Mouse (Mus musculus): ENCODE data around the gene Hdgfl2. TPM values are rescaled to one million over a fixed set of nuclear protein-coding genes. Genes with fewer than 3 reads are reported as not detected.
A peak's percentile ranks its signal among the peaks of the same experiment; 100 is the strongest.

Gene Hdgfl2
- 124 and 136 TPM in 2 replicates for polyA plus RNA-seq (2014; fragmentation: Nextera tagmentation; extraction: Ambion mirVana)

DNA sequence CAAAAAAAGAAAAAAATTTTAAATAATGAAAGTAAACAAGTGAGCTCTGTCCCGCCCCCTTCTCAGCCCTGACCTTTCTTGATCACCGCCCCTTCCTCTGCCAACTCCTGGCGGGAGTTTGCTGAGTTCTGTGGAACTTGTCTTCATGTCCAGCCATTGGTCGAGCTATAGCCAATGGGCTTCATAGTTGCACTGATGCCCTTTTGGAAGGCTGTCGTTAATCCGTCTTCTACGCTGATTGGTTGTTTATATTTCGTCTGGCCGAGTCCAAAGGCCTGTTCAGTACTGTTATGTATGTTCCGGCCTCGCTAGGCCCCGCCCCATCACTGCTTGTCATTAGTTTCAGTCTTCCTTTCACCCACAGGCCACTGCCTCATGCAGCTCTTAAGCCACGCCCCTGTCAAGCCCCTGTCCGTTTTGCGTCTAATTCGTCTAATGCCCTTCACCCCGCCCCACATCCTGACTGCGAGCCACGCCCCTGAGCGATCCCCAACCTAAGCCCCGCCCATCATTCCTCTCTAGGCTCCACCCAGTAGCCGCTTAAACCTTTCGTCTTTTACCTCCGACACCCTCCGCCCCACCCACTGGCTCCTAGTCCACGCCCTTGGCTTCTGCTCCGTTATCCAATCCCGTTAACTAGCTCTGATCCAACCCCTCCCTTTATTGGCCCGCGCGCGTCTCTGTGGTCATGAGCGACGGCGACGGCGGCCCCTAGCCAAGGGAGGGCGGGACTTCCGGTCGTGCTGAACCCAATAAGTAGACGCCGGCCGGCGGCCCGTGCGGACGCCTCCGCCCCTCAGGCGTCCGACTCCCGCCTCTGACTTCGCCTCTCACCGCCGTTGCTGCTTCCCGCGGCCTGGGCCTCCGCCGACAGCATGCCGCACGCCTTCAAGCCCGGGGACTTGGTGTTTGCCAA is at the start of gene Hdgfl2:
Gene Hdgfl2, plus strand, starts transcription at position 755 of the 916 bp plus-strand sequence.
- DNase-seq (ENCODE audit: low spot score) (peak; percentile 99), ATAC-seq (ENCODE audit: insufficient read depth, low FRiP score, low TSS enrichment) (peak; percentile 91)
- Histone ChIP-seq H3K4me1 (ENCODE audit: control insufficient read depth, insufficient read depth, low read length) (peaks cover 13% of the 10 kb centered on the region), H3K36me3 (ENCODE audit: control insufficient read depth, insufficient read depth, low read length) (0 out of 2 replicates have a peak, but pooled peaks cover 2% of the 10 kb centered on the region), H3K4me2 (ENCODE audit: low read depth) (peak within 1 kb of the TSS; percentile 99), H3K27ac (ENCODE audit: low read depth, low read length) (peak within 1 kb of the TSS; percentile 58; the same call in 1 of the 2 replicates), H3K9me3 (ENCODE audit: control insufficient read depth, low read length) (no peaks in the 10 kb centered on the region), H3K4me3 (ENCODE audit: low read depth, low read length) (peak within 1 kb of the TSS; percentile 94), H3K27me3 (ENCODE audit: control insufficient read depth, insufficient read depth, low read length) (no peaks in the 10 kb centered on the region), H3K9ac (ENCODE audit: low read length) (peak within 1 kb of the TSS; percentile 77)
- under 1% methylated on average over 61 of the region's 61 CpGs for WGBS

DNA sequence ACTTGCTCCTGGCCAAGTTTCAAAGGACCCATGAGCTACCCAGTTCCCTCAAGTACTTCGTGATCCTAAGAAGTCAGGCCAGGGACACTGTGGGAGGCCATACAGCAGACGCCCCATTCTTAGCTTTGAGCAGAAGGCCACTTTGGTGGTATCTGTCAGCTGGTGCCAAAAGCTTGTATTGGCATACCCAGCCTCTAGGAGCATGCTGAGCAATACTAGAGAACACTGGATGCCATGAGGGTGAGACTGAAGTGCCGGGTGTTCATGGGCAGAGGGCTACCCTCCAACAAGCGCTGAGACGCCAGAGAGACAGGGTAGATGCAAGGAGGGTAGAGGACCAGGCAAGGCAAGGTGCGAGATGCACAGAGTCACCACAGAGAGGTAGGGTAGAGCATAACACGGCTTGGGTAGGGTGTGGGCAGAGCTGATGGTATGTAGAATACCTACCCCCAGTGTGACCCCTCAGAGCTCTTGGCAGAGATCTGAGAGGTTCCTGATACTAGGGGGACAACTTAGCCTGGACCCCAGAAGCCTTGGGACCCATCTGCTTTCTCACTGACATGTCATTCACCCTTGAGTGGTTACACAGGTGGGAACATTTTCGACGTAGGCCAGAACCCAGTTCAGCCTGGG is 49.1 kb upstream of the Hdgfl2 start:
- ATAC-seq (ENCODE audit: insufficient read depth, low FRiP score, low TSS enrichment) = no peak
- Histone ChIP-seq H3K4me2 (ENCODE audit: low read depth) (no peak overlapping the region), H3K9ac (ENCODE audit: low read length) (no peak overlapping the region; the same call in 1 of the 2 replicates), H3K9me3 (ENCODE audit: control insufficient read depth, low read length) (no peaks in the 10 kb centered on the region), H3K27ac (ENCODE audit: low read depth, low read length) (no peak overlapping the region), H3K4me3 (ENCODE audit: low read depth, low read length) (no peak overlapping the region), H3K36me3 (ENCODE audit: control insufficient read depth, insufficient read depth, low read length) (peaks cover 2% of the 10 kb centered on the region), H3K4me1 (ENCODE audit: control insufficient read depth, insufficient read depth, low read length) (peaks cover 8% of the 10 kb centered on the region; the same call in 1 of the 2 replicates), H3K27me3 (ENCODE audit: control insufficient read depth, insufficient read depth, low read length) (no peaks in the 10 kb centered on the region)
- DNase-seq (ENCODE audit: low spot score) = no peak
- WGBS = 93% methylated on average over 9 of the region's 9 CpGs

- WGBS = 69% methylated on average over 5 of the region's 5 CpGs
- Histone ChIP-seq H3K27ac (ENCODE audit: low read depth, low read length) (no peak overlapping the region), H3K4me2 (ENCODE audit: low read depth) (no peak overlapping the region), H3K36me3 (ENCODE audit: control insufficient read depth, insufficient read depth, low read length) (peaks cover 2% of the 10 kb centered on the region; the same call in 1 of the 2 replicates), H3K4me1 (ENCODE audit: control insufficient read depth, insufficient read depth, low read length) (peaks cover 10% of the 10 kb centered on the region; the same call in 1 of the 2 replicates), H3K27me3 (ENCODE audit: control insufficient read depth, insufficient read depth, low read length) (no peaks in the 10 kb centered on the region), H3K9me3 (ENCODE audit: control insufficient read depth, low read length) (no peaks in the 10 kb centered on the region), H3K9ac (ENCODE audit: low read length) (peak overlapping the region; percentile 26; the same call in 1 of the 2 replicates), H3K4me3 (ENCODE audit: low read depth, low read length) (no peak overlapping the region)
- no peak for ATAC-seq (ENCODE audit: insufficient read depth, low FRiP score, low TSS enrichment)
- no peak for DNase-seq (ENCODE audit: low spot score)
These were observed 48.5 kb upstream of the Hdgfl2 start for GRCm38 (mm10) chr17:56030919-56031318.

DNA sequence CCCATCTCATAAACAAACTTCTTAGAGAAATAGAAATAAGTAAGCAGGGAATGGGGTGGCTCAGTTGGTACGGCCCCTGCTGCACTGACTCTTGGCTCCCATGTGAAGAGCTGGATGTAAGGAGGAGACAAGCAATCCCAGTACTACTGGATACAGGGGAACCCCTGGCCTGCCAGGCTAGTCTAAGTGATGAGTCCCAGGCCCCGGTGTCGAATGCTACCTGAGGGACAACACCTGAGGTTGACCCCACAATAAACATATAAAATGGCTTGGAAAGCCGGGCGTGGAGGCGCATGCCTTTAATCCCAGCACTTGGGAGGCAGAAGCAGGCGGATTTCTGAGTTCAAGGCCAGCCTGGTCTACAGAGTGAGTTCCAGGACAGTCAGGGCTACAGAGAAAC is 48.0 kb upstream of the Hdgfl2 start:
- Histone ChIP-seq H3K9me3 (ENCODE audit: control insufficient read depth, low read length) (no peaks in the 10 kb centered on the region), H3K27me3 (ENCODE audit: control insufficient read depth, insufficient read depth, low read length) (no peaks in the 10 kb centered on the region), H3K27ac (ENCODE audit: low read depth, low read length) (no peak overlapping the region), H3K36me3 (ENCODE audit: control insufficient read depth, insufficient read depth, low read length) (peaks cover 2% of the 10 kb centered on the region; the same call in 1 of the 2 replicates), H3K4me3 (ENCODE audit: low read depth, low read length) (no peak overlapping the region), H3K4me1 (ENCODE audit: control insufficient read depth, insufficient read depth, low read length) (peaks cover 10% of the 10 kb centered on the region; the same call in 1 of the 2 replicates), H3K4me2 (ENCODE audit: low read depth) (no peak overlapping the region), H3K9ac (ENCODE audit: low read length) (no peak overlapping the region)
- DNase-seq (ENCODE audit: low spot score) (no peak), ATAC-seq (ENCODE audit: insufficient read depth, low FRiP score, low TSS enrichment) (no peak)
- WGBS = 100% methylated on average over 7 of the region's 7 CpGs

GRCm38 (mm10) chr17:56032127-56032733 is 47.2 kb upstream of the Hdgfl2 start:
- ATAC-seq (ENCODE audit: insufficient read depth, low FRiP score, low TSS enrichment) = no peak
- Histone ChIP-seq H3K27me3 (ENCODE audit: control insufficient read depth, insufficient read depth, low read length) (no peaks in the 10 kb centered on the region), H3K4me1 (ENCODE audit: control insufficient read depth, insufficient read depth, low read length) (peaks cover 10% of the 10 kb centered on the region; the same call in 1 of the 2 replicates), H3K36me3 (ENCODE audit: control insufficient read depth, insufficient read depth, low read length) (peaks cover 2% of the 10 kb centered on the region; the same call in 1 of the 2 replicates), H3K4me3 (ENCODE audit: low read depth, low read length) (no peak overlapping the region), H3K9ac (ENCODE audit: low read length) (no peak overlapping the region), H3K4me2 (ENCODE audit: low read depth) (no peak overlapping the region), H3K9me3 (ENCODE audit: control insufficient read depth, low read length) (no peaks in the 10 kb centered on the region), H3K27ac (ENCODE audit: low read depth, low read length) (0 out of 2 replicates have a peak overlapping the region, but pooled peaks have one; percentile 4)
- DNase-seq (ENCODE audit: low spot score) = no peak
- WGBS = 81% methylated on average over 6 of the region's 6 CpGs

DNA sequence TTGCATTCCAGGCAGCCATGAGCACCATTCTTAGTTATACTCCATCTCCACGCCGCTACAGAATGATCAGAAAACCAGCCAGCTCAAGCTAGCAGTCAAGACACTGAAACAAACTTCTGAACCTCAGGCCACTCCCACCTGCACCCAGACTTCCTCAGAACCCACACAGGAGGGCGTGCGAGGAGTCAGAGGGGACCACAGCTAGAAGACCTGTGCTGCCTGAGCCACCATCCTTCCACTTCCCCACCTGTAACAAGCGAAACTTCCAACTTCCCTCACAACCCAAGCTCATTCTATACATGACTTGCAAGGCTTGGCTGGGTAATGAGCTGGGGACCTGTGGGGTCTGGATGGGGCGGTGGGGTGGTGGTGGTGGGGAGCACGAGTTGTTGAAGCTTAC is 46.6 kb upstream of the Hdgfl2 start:
- Histone ChIP-seq H3K4me1 (ENCODE audit: control insufficient read depth, insufficient read depth, low read length) (peaks cover 8% of the 10 kb centered on the region; the same call in 1 of the 2 replicates), H3K9me3 (ENCODE audit: control insufficient read depth, low read length) (no peaks in the 10 kb centered on the region), H3K27ac (ENCODE audit: low read depth, low read length) (no peak overlapping the region), H3K9ac (ENCODE audit: low read length) (no peak overlapping the region), H3K4me2 (ENCODE audit: low read depth) (no peak overlapping the region), H3K4me3 (ENCODE audit: low read depth, low read length) (no peak overlapping the region), H3K27me3 (ENCODE audit: control insufficient read depth, insufficient read depth, low read length) (no peaks in the 10 kb centered on the region), H3K36me3 (ENCODE audit: control insufficient read depth, insufficient read depth, low read length) (peaks cover 2% of the 10 kb centered on the region; the same call in 1 of the 2 replicates)
- DNase-seq (ENCODE audit: low spot score) = no peak
- no peak for ATAC-seq (ENCODE audit: insufficient read depth, low FRiP score, low TSS enrichment)
- 89% methylated on average over 7 of the region's 7 CpGs for WGBS

- H3K9me3 ChIP-seq (ENCODE audit: control insufficient read depth, low read length) = no peaks in the 10 kb centered on the region
- no peak overlapping the region for H3K9ac ChIP-seq (ENCODE audit: low read length)
- no peak overlapping the region for H3K4me3 ChIP-seq (ENCODE audit: low read depth, low read length)
- H3K27me3 ChIP-seq (ENCODE audit: control insufficient read depth, insufficient read depth, low read length) = no peaks in the 10 kb centered on the region
- no peak overlapping the region for H3K4me2 ChIP-seq (ENCODE audit: low read depth)
- WGBS = 93% methylated on average over 7 of the region's 7 CpGs
- H3K27ac ChIP-seq (ENCODE audit: low read depth, low read length) = no peak overlapping the region
- peaks cover 2% of the 10 kb centered on the region; the same call in 1 of the 2 replicates for H3K36me3 ChIP-seq (ENCODE audit: control insufficient read depth, insufficient read depth, low read length)
- ATAC-seq (ENCODE audit: insufficient read depth, low FRiP score, low TSS enrichment) = no peak
- no peak for DNase-seq (ENCODE audit: low spot score)
- peaks cover 8% of the 10 kb centered on the region; the same call in 1 of the 2 replicates for H3K4me1 ChIP-seq (ENCODE audit: control insufficient read depth, insufficient read depth, low read length)
These were observed 45.3 kb upstream of the Hdgfl2 start for GRCm38 (mm10) chr17:56034040-56034725.

DNA sequence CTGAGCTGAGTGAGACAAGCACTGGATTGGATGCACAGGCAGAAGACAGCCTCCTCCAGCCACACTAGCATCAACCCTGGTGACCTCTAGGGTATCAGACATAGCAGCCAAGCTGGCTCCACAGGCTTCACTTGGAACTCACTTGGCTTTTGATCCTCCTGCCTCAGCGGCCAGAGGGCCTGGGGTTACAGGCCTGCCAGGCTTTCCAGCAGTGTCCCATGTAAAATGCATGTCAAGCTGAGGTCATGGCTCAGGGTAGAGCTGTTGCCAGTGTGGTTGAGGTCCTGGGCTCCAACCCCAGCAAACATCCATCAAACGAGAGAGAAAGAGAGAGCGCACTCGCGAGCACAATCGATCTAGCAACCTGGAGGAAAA is 44.7 kb upstream of the Hdgfl2 start:
- Histone ChIP-seq H3K4me3 (ENCODE audit: low read depth, low read length) (no peak overlapping the region; the same call in 1 of the 2 replicates), H3K4me1 (ENCODE audit: control insufficient read depth, insufficient read depth, low read length) (peaks cover 8% of the 10 kb centered on the region; the same call in 1 of the 2 replicates), H3K9me3 (ENCODE audit: control insufficient read depth, low read length) (no peaks in the 10 kb centered on the region), H3K27me3 (ENCODE audit: control insufficient read depth, insufficient read depth, low read length) (no peaks in the 10 kb centered on the region), H3K9ac (ENCODE audit: low read length) (no peak overlapping the region), H3K27ac (ENCODE audit: low read depth, low read length) (no peak overlapping the region), H3K4me2 (ENCODE audit: low read depth) (no peak overlapping the region), H3K36me3 (ENCODE audit: control insufficient read depth, insufficient read depth, low read length) (peaks cover 2% of the 10 kb centered on the region; the same call in 1 of the 2 replicates)
- DNase-seq (ENCODE audit: low spot score) = no peak
- WGBS = 94% methylated on average over 6 of the region's 6 CpGs
- no peak for ATAC-seq (ENCODE audit: insufficient read depth, low FRiP score, low TSS enrichment)
